Mouse (Mus musculus): ENCODE data around the gene Plxna2.

Plxna2 gene

GRCm38 (mm10) chr1:194699321-194699720, 81.3 kb downstream of the Plxna2 start:
- intact Hi-C loops (cut with DNase I) = no loop called here

- intact Hi-C loops (cut with DNase I) = no loop called here
Measured at GRCm38 (mm10) chr1:194703235-194703634, 85.2 kb downstream of the Plxna2 start.

- intact Hi-C loops (cut with DNase I) = no loop called here
Measured at GRCm38 (mm10) chr1:194704171-194704855, 86.3 kb downstream of the Plxna2 start.

- intact Hi-C loops (cut with DNase I) = no loop called here
Measured at GRCm38 (mm10) chr1:194706566-194706965, 88.5 kb downstream of the Plxna2 start.

GRCm38 (mm10) chr1:194712373-194712772, 94.4 kb downstream of the Plxna2 start:
- intact Hi-C loops (cut with DNase I) = no loop called here

- intact Hi-C loops (cut with DNase I) = no loop called here
Measured at GRCm38 (mm10) chr1:194714138-194715031, 96.4 kb downstream of the Plxna2 start.

DNA sequence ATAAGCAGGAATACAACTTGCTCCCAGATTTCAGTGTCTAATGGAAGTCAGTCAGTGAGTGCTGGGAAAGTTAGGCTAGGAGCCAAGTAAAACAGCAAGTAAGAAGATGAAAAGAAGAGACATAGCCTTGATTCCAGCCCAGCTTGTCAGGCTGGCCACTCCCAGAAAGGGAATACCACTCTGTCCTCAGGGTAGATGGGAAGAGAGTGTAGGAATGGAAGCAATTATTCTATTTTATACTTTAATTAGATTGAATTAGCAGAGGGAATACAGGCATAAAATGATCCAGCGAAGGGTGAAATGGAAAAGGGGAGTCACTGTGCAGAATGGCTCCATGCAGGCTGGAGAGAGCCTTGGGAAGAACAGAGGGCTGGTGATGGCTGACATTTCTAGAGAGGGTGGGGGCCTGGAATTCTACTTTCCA, 99.4 kb downstream of the Plxna2 start:
- intact Hi-C loops (cut with DNase I) = no loop called here

DNA sequence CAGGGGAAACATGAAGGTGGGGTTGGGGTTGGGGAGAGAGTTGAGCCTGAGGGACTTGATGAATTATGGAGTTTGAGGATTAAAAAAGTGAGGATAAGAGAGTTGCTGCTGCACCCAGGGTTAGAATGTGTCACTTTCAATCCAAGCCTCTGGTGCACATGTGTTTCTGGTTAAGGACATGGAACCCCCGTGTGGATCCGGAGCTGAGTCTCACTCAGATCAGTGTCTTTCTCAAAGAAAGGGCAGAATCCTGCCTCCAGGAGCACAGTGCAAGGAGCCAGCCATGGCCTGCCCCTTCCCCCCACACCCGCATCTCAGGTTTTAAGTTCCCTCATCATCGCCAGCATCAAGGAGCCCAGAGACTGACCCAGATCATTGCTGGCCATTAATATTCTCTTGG, 102.4 kb downstream of the Plxna2 start:
- intact Hi-C loops (cut with DNase I) = no loop called here

DNA sequence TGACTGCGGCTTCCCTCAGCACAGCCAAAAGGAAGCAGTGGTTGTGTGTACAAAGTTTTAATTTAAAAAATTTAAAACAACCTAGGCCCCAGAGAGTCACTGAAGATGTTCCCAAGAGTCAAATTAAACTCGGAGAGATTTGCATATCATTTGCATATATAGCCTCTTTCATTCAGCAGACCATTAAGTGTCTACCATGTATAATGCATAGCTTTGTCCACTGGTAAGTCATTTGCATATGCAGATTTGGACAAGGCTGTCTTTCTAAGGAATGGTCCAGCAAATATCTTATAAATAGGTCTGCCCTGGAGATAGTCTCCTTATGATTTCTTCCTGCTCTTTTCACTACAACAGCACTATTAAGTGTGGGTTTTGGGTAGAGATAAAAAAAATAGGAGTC, 103.2 kb downstream of the Plxna2 start:
- intact Hi-C loops (cut with DNase I) = no loop called here

- intact Hi-C loops (cut with DNase I) = loop anchor here (2.0 kb wide), 1 partner anchor 104 kb away; the partner anchor contains the start of gene Plxna2
Measured at GRCm38 (mm10) chr1:194722329-194722728, 104.3 kb downstream of the Plxna2 start.

DNA sequence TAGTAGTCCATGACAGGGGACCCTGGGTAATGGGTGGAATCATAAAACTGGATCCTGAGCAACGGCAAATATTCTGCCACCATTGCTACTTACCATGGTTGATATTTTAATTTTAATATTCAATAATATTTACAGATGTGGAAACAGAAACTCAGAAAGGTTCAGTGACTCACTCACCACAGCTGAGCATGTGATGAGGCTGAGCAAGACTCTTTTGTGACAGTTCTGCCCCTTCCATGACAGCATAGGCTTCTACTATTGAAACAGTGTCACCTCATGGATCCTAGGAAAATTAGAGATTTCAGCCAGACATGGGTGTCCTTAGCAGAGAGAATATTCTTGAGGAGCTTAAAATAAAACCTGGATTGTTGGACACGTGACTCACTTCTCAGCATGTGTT, 116.8 kb downstream of the Plxna2 start:
- intact Hi-C loops (cut with DNase I) = no loop called here

- intact Hi-C loops (cut with DNase I) = no loop called here
Measured at GRCm38 (mm10) chr1:194739894-194740293, 121.9 kb downstream of the Plxna2 start.

DNA sequence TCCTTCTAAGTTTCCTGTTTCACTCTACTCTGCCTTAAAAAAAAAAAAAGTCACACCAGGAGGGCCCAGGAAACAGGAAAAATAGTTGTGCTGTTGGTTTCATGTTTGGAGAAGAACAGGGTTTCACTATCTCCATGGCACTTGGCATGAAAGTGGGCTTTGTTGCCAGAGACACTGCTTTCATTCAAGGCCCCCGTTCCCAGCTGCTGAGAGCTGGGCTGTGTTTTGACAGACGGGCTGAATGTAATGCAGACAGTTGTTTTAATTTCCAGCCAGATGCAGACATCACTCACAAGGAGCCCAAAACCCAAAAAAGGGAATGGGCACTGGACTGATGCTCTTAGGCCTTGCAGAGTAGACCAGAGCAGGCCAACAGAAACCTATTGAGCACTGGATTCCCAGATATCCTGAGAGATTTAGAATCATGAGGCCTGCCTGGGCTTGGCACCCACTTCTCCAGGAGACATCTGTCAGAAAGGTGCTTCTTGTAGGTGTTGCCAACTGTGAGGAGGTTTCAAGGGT, 124.9 kb downstream of the Plxna2 start:
- intact Hi-C loops (cut with DNase I) = no loop called here

GRCm38 (mm10) chr1:194745177-194745934, 127.3 kb downstream of the Plxna2 start:
- intact Hi-C loops (cut with DNase I) = no loop called here

DNA sequence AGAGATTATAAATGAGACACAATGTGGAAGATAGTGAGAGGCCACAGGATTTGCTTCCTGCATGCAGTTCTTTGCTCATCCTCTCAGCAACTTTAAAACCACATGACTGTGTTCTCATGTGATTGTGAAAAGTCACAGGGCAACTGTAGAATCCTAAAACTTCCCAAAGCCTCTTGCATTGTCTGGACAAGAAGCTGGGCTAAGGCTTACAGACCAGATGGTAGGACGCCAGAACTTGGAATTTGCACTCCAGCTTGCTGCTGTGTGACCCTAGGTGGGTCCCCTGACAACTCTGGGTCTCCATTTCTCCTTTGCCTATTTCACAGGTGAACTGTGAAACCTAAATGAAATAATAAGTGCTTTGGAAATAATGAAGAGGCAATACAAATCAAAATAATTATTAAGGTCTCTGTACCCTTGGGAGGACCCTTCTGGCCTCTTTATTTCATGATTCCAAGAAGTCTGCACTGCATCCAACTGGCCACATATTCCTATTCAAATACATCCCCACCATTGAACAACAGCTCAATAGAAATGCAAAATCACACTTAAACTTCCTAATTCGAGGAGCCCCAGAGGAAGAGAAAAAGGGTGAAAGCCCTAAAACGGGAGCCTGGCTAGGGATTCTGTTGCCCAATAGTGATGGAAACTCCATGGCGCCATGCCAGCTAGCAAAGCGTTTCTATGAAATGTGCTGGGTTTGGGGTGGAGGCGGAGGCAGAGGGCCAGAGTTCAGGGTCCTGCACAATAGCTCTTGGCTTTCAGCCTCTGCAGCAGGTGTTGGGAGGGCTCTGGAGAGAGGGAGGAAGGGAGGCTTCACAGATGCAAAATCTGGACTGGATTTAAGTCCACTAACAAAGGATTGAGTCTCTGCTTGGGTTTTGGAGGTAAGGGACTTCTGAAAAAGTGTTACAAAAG, 128.6 kb downstream of the Plxna2 start:
- intact Hi-C loops (cut with DNase I) = no loop called here

- intact Hi-C loops (cut with DNase I) = no loop called here
Measured at GRCm38 (mm10) chr1:194747258-194747657, 129.2 kb downstream of the Plxna2 start.

- intact Hi-C loops (cut with DNase I) = loop anchor here (2.0 kb wide), 1 partner anchor 66 kb away; no protein-coding TSS in a partner anchor
Measured at GRCm38 (mm10) chr1:194753168-194753567, 135.2 kb downstream of the Plxna2 start.

GRCm38 (mm10) chr1:194756001-194756400, 138.0 kb downstream of the Plxna2 start:
- intact Hi-C loops (cut with DNase I) = no loop called here

GRCm38 (mm10) chr1:194756409-194756808, 138.4 kb downstream of the Plxna2 start:
- intact Hi-C loops (cut with DNase I) = no loop called here

GRCm38 (mm10) chr1:194756863-194757262, 138.8 kb downstream of the Plxna2 start:
- intact Hi-C loops (cut with DNase I) = no loop called here
